Mouse (Mus musculus) embryonic stem cell, embryonic (primary cell): ENCODE data around the gene Mks1.

ENCODE experiments used
- CTCF ChIA-PET, 4 experiments: fragments of 300-600 bp in 2 of 4; fragments of 350-600 bp in 2 of 4; sonication (Branson Sonifier 250); formaldehyde crosslinking; loops; one replicate each; lab custom pipeline; 2022; ENCODE audit warnings: inconsistent platforms in 2 of 4; lab: Charles Lee
- POLR2A ChIA-PET, 4 experiments: fragments of 300-600 bp in 2 of 4; fragments of 350-600 bp in 2 of 4; sonication (Branson Sonifier 250); formaldehyde crosslinking; loops; one replicate each; lab custom pipeline; 2022; ENCODE audit warnings: antibody characterized with exemption in 4 of 4, inconsistent platforms in 1 of 4; lab: Charles Lee

Gene Mks1

GRCm38 (mm10) chr11:87859273-87859672 is 6.3 kb downstream of the Mks1 start:
- ChIA-PET POLR2A (interaction anchor here in 3 of 4 experiments (1.1 to 5.1 kb wide), 7 partner anchors 10 to 267 kb away, joined by 3 to 50 read pairs (median 4); partner anchors contain the start of gene Mtmr4 (in 1 of the 3)), CTCF (no interaction called here)

- CTCF ChIA-PET: interaction anchor here in 2 of 4 experiments (0.9 to 2.0 kb wide), 4 partner anchors 10 to 234 kb away, joined by 3 to 9 read pairs (median 4); no protein-coding TSS in a partner anchor
- POLR2A ChIA-PET: interaction anchor here in 3 of 4 experiments (0.8 to 5.1 kb wide), 12 partner anchors 8 to 268 kb away, joined by 3 to 50 read pairs (median 4); partner anchors contain the start of gene Mtmr4 (in 1 of the 3)
These were observed 7.4 kb downstream of the Mks1 start for GRCm38 (mm10) chr11:87860426-87860825.

GRCm38 (mm10) chr11:87862805-87863204 is 9.8 kb downstream of the Mks1 start:
- ChIA-PET POLR2A (interaction anchor here in 2 of 4 experiments (1.3 to 5.1 kb wide), 4 partner anchors 10 to 13 kb away, joined by 3 to 50 read pairs (median 12); partner anchors contain the start of gene Mks1 (in 1 of the 2)), CTCF (no interaction called here)

- ChIA-PET CTCF (interaction anchor here (0.6 to 1.7 kb wide), 23 partner anchors 9 to 350 kb away, joined by 3 to 10 read pairs (median 3); partner anchors contain the start of genes Mks1 (in 2 of the 4) and Olfr463 (in 1 of the 4)), POLR2A (interaction anchor here in 3 of 4 experiments (0.7 to 1.1 kb wide), 6 partner anchors 16 to 559 kb away, joined by 3 to 4 read pairs (median 3); no protein-coding TSS in a partner anchor)
These were observed 13.9 kb downstream of the Mks1 start for GRCm38 (mm10) chr11:87866891-87867290.

- ChIA-PET POLR2A (interaction anchor here in 3 of 4 experiments (0.5 to 2.2 kb wide), 8 partner anchors 9 to 177 kb away, joined by 3 to 8 read pairs (median 6); partner anchors contain the start of genes Mks1 (in 1 of the 3) and Srsf1 (in 1 of the 3)), CTCF (interaction anchor here in 3 of 4 experiments (0.5 to 2.1 kb wide), 11 partner anchors 9 to 150 kb away, joined by 3 to 14 read pairs (median 3); no protein-coding TSS in a partner anchor)
These were observed 17.1 kb downstream of the Mks1 start for GRCm38 (mm10) chr11:87870096-87870495.

- ChIA-PET CTCF (interaction anchor here in 1 of 4 experiments (1.8 kb wide), 1 partner anchor 11 kb away, joined by 6 read pairs; no protein-coding TSS in a partner anchor), POLR2A (interaction anchor here in 2 of 4 experiments (0.8 to 1.4 kb wide), 3 partner anchors 9 to 25 kb away, joined by 3 to 4 read pairs (median 3); no protein-coding TSS in a partner anchor)
These were observed 18.8 kb downstream of the Mks1 start for GRCm38 (mm10) chr11:87871766-87872165.

- POLR2A ChIA-PET: interaction anchor here in 2 of 4 experiments (0.5 to 1.8 kb wide), 3 partner anchors 8 to 30 kb away, joined by 3 to 5 read pairs (median 4); no protein-coding TSS in a partner anchor
- CTCF ChIA-PET: interaction anchor here in 3 of 4 experiments (0.6 to 1.3 kb wide), 3 partner anchors 8 kb away, joined by 3 to 8 read pairs (median 4); no protein-coding TSS in a partner anchor
These were observed 22.4 kb downstream of the Mks1 start, which contains the start of gene Epx for GRCm38 (mm10) chr11:87875436-87875835. TSS of gene Epx (minus strand) at chr11:87875536.

GRCm38 (mm10) chr11:87879826-87880225 is 26.8 kb downstream of the Mks1 start:
- ChIA-PET POLR2A (interaction anchor here in 2 of 4 experiments (0.6 to 0.7 kb wide), 2 partner anchors 10 to 46 kb away, joined by 3 read pairs; no protein-coding TSS in a partner anchor), CTCF (interaction anchor here in 3 of 4 experiments (1.1 to 2.5 kb wide), 3 partner anchors 10 to 75 kb away, joined by 4 to 6 read pairs (median 5); no protein-coding TSS in a partner anchor)

GRCm38 (mm10) chr11:87881714-87882113 is 28.7 kb downstream of the Mks1 start:
- CTCF ChIA-PET: interaction anchor here in 1 of 4 experiments (3.0 kb wide), 1 partner anchor 21 kb away, joined by 9 read pairs; no protein-coding TSS in a partner anchor
- POLR2A ChIA-PET: interaction anchor here in 1 of 4 experiments (0.5 kb wide), 1 partner anchor 133 kb away, joined by 3 read pairs; no protein-coding TSS in a partner anchor

GRCm38 (mm10) chr11:87883493-87883892 is 30.5 kb downstream of the Mks1 start:
- POLR2A ChIA-PET: interaction anchor here (0.6 to 1.5 kb wide), 11 partner anchors 8 to 594 kb away, joined by 3 to 6 read pairs (median 3); partner anchors contain the start of gene Epx (in 1 of the 4)
- CTCF ChIA-PET: interaction anchor here (0.5 to 3.0 kb wide), 73 partner anchors 8 to 1848 kb away, joined by 3 to 15 read pairs (median 4); partner anchors contain the start of genes Epx (in 2 of the 4), Mks1 (in 2 of the 4) and Olfr463 (in 1 of the 4)

- CTCF ChIA-PET: no interaction called here
- POLR2A ChIA-PET: no interaction called here
These were observed 31.8 kb downstream of the Mks1 start for GRCm38 (mm10) chr11:87884856-87885255.

- POLR2A ChIA-PET: interaction anchor here in 2 of 4 experiments (0.7 to 0.8 kb wide), 2 partner anchors 391 to 478 kb away, joined by 4 read pairs; no protein-coding TSS in a partner anchor
These were observed 39.2 kb downstream of the Mks1 start, which contains the start of gene Olfr462 for GRCm38 (mm10) chr11:87892168-87892567. TSS of gene Olfr462 (minus strand) at chr11:87892268.

GRCm38 (mm10) chr11:87897287-87897686 is 44.3 kb downstream of the Mks1 start, which contains the start of gene Olfr463:
TSS of gene Olfr463 (minus strand) at chr11:87897387.
- ChIA-PET CTCF (interaction anchor here in 2 of 4 experiments (1.0 to 1.1 kb wide), 2 partner anchors 14 to 30 kb away, joined by 3 to 5 read pairs; no protein-coding TSS in a partner anchor), POLR2A (no interaction called here)

More at GRCm38 (mm10) chr11:87892168-87892567, 39.2 kb downstream of the Mks1 start, which contains the start of gene Olfr462:
- CTCF ChIA-PET: no interaction called here

- POLR2A ChIA-PET: no interaction called here
- CTCF ChIA-PET: no interaction called here
These were observed 51.3 kb downstream of the Mks1 start for GRCm38 (mm10) chr11:87904331-87904730.
